Comparison of ENCODE assay signal across 8 mouse cellular contexts in the genomic region with DNA sequence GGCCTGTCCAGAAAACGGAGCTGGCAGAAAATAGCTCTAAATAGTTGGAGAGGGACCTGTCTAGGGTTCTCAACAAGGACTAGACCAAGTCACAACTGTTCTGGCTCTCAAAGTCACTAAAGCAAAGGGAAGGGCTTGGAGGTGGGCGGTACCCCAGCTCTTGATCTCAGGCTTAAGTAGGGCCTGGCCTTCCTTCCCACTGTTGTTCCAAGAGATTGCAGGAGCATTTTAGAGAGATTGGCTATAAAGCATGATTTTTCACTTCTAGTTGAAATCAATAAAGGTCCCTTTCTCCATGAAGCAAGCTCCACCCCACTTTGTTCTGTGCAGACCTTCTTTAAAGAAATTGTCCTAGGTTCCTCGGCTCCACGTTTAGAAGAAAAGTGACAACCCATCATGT. TPM values are rescaled to one million over a fixed set of nuclear protein-coding genes. Genes with fewer than 3 reads are reported as not detected.
DNase-seq lines count a peak whose midpoint lies in the region; ATAC-seq and TF ChIP-seq lines count a peak whose summit lies in the region.

No protein-coding gene starts in this region.

- H3K4me3 ChIP-seq in kidney, embryonic 14.5 days (ENCODE audit: low read length): peak overlapping the region; percentile 90
- H3K4me3 ChIP-seq in hindbrain, embryonic 16.5 days (ENCODE audit: low read length): peak overlapping the region; percentile 92
- H3K4me3 ChIP-seq in midbrain, postnatal 0 days (ENCODE audit: low read depth, low read length): peak overlapping the region; percentile 86; the same call in 1 of the 2 replicates
- H3K4me3 ChIP-seq in thymus, adult 2 months (ENCODE audit: control insufficient read depth, insufficient read depth, low read length): no peak overlapping the region

- no peak for TF ChIP-seq POLR2A in thymus, adult 2 months (IDR thresholded peaks at IDR 0.05; ENCODE audit: control insufficient read depth, extremely low read depth, insufficient read depth, low read length, poor library complexity)

- H3K9me3 ChIP-seq in kidney, embryonic 14.5 days (ENCODE audit: control insufficient read depth, low read length): no peaks in the 10 kb centered on the region
- H3K9me3 ChIP-seq in hindbrain, embryonic 16.5 days (ENCODE audit: control insufficient read depth, low read length): no peaks in the 10 kb centered on the region
- H3K9me3 ChIP-seq in midbrain, postnatal 0 days (ENCODE audit: low read length): no peaks in the 10 kb centered on the region

- H3K27me3 ChIP-seq in kidney, embryonic 14.5 days (ENCODE audit: control insufficient read depth, insufficient read depth, low read length): no peaks in the 10 kb centered on the region
- no peaks in the 10 kb centered on the region for H3K27me3 ChIP-seq in hindbrain, embryonic 16.5 days (replicated peaks; ENCODE audit: control insufficient read depth, insufficient read depth, low read length)
- H3K27me3 ChIP-seq in midbrain, postnatal 0 days (ENCODE audit: insufficient read depth, low read length): no peaks in the 10 kb centered on the region
- H3K27me3 ChIP-seq in thymus, adult 2 months (ENCODE audit: control insufficient read depth, insufficient read depth, low read length): no peaks in the 10 kb centered on the region

- ATAC-seq in kidney, embryonic 14.5 days (ENCODE audit: low FRiP score, low TSS enrichment): no peak
- ATAC-seq in hindbrain, embryonic 16.5 days: no peak
- no peak for ATAC-seq in midbrain, postnatal 0 days (ENCODE audit: low FRiP score)

- 0 out of 2 replicates have a peak, but pooled peaks cover 5% of the 10 kb centered on the region for H3K4me1 ChIP-seq in kidney, embryonic 14.5 days (ENCODE audit: control insufficient read depth, insufficient read depth, low read length)
- peaks cover 10% of the 10 kb centered on the region for H3K4me1 ChIP-seq in hindbrain, embryonic 16.5 days (ENCODE audit: control insufficient read depth, insufficient read depth, low read depth, low read length)
- 0 out of 2 replicates have a peak, but pooled peaks cover 5% of the 10 kb centered on the region for H3K4me1 ChIP-seq in midbrain, postnatal 0 days (ENCODE audit: insufficient read depth, low read length)
- H3K4me1 ChIP-seq in thymus, adult 2 months (replicated peaks; ENCODE audit: control insufficient read depth, insufficient read depth, low read length): peaks cover 11% of the 10 kb centered on the region; the same call in 1 of the 2 replicates

- TF ChIP-seq CTCF in midbrain, postnatal 0 days (IDR thresholded peaks at IDR 0.05): no peak
- no peak for TF ChIP-seq CTCF in thymus, adult 2 months (IDR thresholded peaks at IDR 0.05; ENCODE audit: borderline replicate concordance, control insufficient read depth, extremely low read depth, insufficient read depth, low read length, poor library complexity)

- H3K4me2 ChIP-seq in kidney, embryonic 14.5 days (replicated peaks; ENCODE audit: low read depth, low read length): peak overlapping the region; percentile 63
- peak overlapping the region; percentile 96 for H3K4me2 ChIP-seq in hindbrain, embryonic 16.5 days (ENCODE audit: low read length)
- peak overlapping the region; percentile 95 for H3K4me2 ChIP-seq in midbrain, postnatal 0 days (ENCODE audit: low read depth, low read length, poor library complexity, severe bottlenecking)

- H3K27ac ChIP-seq in kidney, embryonic 14.5 days (ENCODE audit: low read depth, low read length): peak overlapping the region; percentile 53; the same call in 1 of the 2 replicates
- peak overlapping the region; percentile 72 for H3K27ac ChIP-seq in hindbrain, embryonic 16.5 days (ENCODE audit: low read depth, low read length)
- H3K27ac ChIP-seq in midbrain, postnatal 0 days (ENCODE audit: low read depth, low read length): peak overlapping the region; percentile 72
- no peak overlapping the region for H3K27ac ChIP-seq in thymus, adult 2 months (ENCODE audit: control insufficient read depth, insufficient read depth, low read length)

- peak overlapping the region; percentile 64; the same call in 1 of the 2 replicates for H3K9ac ChIP-seq in kidney, embryonic 14.5 days (ENCODE audit: low read depth, low read length)
- peak overlapping the region; percentile 77 for H3K9ac ChIP-seq in hindbrain, embryonic 16.5 days (ENCODE audit: low read depth, low read length)
- peak overlapping the region; percentile 69 for H3K9ac ChIP-seq in midbrain, postnatal 0 days (replicated peaks; ENCODE audit: low read length, poor library complexity, severe bottlenecking)

- WGBS in kidney, embryonic 14.5 days: 59% methylated on average over 4 of the region's 4 CpGs
- WGBS in hindbrain, embryonic 16.5 days: 67% methylated on average over 4 of the region's 4 CpGs
- 63% methylated on average over 4 of the region's 4 CpGs for WGBS in midbrain, postnatal 0 days
- WGBS in thymus, adult 2 months: 49% methylated on average over 4 of the region's 4 CpGs

- no peak for DNase-seq in kidney, adult 11 months
- DNase-seq in ZHBTc4 (ENCODE audit: low read depth, low spot score): peak; percentile 39
- no peak for DNase-seq in midbrain, postnatal 0 days (ENCODE audit: low spot score)
- DNase-seq in thymus, postnatal 14 days: no peak
- DNase-seq in ovary, adult 18-20 months (ENCODE audit: low spot score): no peak
- no peak for DNase-seq in thymus, adult 2 months

- no peaks in the 10 kb centered on the region for H3K36me3 ChIP-seq in kidney, embryonic 14.5 days (ENCODE audit: control insufficient read depth, insufficient read depth, low read length)
- H3K36me3 ChIP-seq in hindbrain, embryonic 16.5 days (ENCODE audit: control insufficient read depth, insufficient read depth, low read length): no peaks in the 10 kb centered on the region
- H3K36me3 ChIP-seq in midbrain, postnatal 0 days (ENCODE audit: insufficient read depth, low read length): no peaks in the 10 kb centered on the region
- no peaks in the 10 kb centered on the region for H3K36me3 ChIP-seq in thymus, adult 2 months (ENCODE audit: control insufficient read depth, insufficient read depth, low read length)

RNA-seq across cellular contexts. Expression of gene Pkmyt1, which starts 0.7 kb away (rescaled TPM):
- polyA plus RNA-seq in kidney, embryonic 14.5 days (2014; fragmentation: Nextera tagmentation; extraction: Ambion mirVana): 41.6 and 56.4 TPM in 2 replicates
- polyA plus RNA-seq in hindbrain, embryonic 16.5 days (2015; fragmentation: Nextera tagmentation; extraction: Ambion mirVana): 20.8 and 21.1 TPM in 2 replicates
- total RNA-seq in midbrain, postnatal 0 days (2014; rRNA removed): 18.3 and 18.4 TPM in 2 replicates
- polyA plus RNA-seq in midbrain, postnatal 0 days (2015; fragmentation: Nextera tagmentation; extraction: Ambion mirVana): 18.0 and 18.3 TPM in 2 replicates
- 145 and 182 TPM in 2 replicates for polyA plus RNA-seq in thymus, adult 2 months (2012; rRNA removed)

RNA-seq across cellular contexts. Expression of gene 1520401A03Rik, which starts 2.9 kb away (rescaled TPM):
- polyA plus RNA-seq in kidney, embryonic 14.5 days (2014; fragmentation: Nextera tagmentation; extraction: Ambion mirVana): 0.15 and 0.16 TPM in 2 replicates
- polyA plus RNA-seq in hindbrain, embryonic 16.5 days (2015; fragmentation: Nextera tagmentation; extraction: Ambion mirVana): 0.13 TPM in 1 of 2 replicates, not detected in the other
- total RNA-seq in midbrain, postnatal 0 days (2014; rRNA removed): 0.19 TPM in 1 of 2 replicates, not detected in the other
- 0.15 TPM in 1 of 2 replicates, not detected in the other for polyA plus RNA-seq in midbrain, postnatal 0 days (2015; fragmentation: Nextera tagmentation; extraction: Ambion mirVana)
- 0.19 and 0.27 TPM in 2 replicates for polyA plus RNA-seq in thymus, adult 2 months (2012; rRNA removed)

RNA-seq across cellular contexts. Expression of gene Paqr4, which starts 15.2 kb away (rescaled TPM):
- polyA plus RNA-seq in kidney, embryonic 14.5 days (2014; fragmentation: Nextera tagmentation; extraction: Ambion mirVana): 14.7 and 17.6 TPM in 2 replicates
- 81.4 and 84.1 TPM in 2 replicates for polyA plus RNA-seq in hindbrain, embryonic 16.5 days (2015; fragmentation: Nextera tagmentation; extraction: Ambion mirVana)
- total RNA-seq in midbrain, postnatal 0 days (2014; rRNA removed): 83.6 and 103 TPM in 2 replicates
- polyA plus RNA-seq in midbrain, postnatal 0 days (2015; fragmentation: Nextera tagmentation; extraction: Ambion mirVana): 66.0 and 73.8 TPM in 2 replicates
- polyA plus RNA-seq in thymus, adult 2 months (2012; rRNA removed): 12.4 and 13.2 TPM in 2 replicates

RNA-seq across cellular contexts. Expression of gene Kremen2, which starts 20.2 kb away (rescaled TPM):
- 2.1 and 2.9 TPM in 2 replicates for polyA plus RNA-seq in kidney, embryonic 14.5 days (2014; fragmentation: Nextera tagmentation; extraction: Ambion mirVana)
- 1.4 and 1.8 TPM in 2 replicates for polyA plus RNA-seq in hindbrain, embryonic 16.5 days (2015; fragmentation: Nextera tagmentation; extraction: Ambion mirVana)
- total RNA-seq in midbrain, postnatal 0 days (2014; rRNA removed): 0.38 and 2.5 TPM in 2 replicates
- polyA plus RNA-seq in midbrain, postnatal 0 days (2015; fragmentation: Nextera tagmentation; extraction: Ambion mirVana): 1.3 TPM in 2 replicates
- polyA plus RNA-seq in thymus, adult 2 months (2012; rRNA removed): 2.8 and 3.8 TPM in 2 replicates

RNA-seq across cellular contexts. Expression of gene Cldn9, which starts 41.7 kb away (rescaled TPM):
- polyA plus RNA-seq in kidney, embryonic 14.5 days (2014; fragmentation: Nextera tagmentation; extraction: Ambion mirVana): 63.7 and 65.5 TPM in 2 replicates
- polyA plus RNA-seq in hindbrain, embryonic 16.5 days (2015; fragmentation: Nextera tagmentation; extraction: Ambion mirVana): 1.6 and 2.0 TPM in 2 replicates
- total RNA-seq in midbrain, postnatal 0 days (2014; rRNA removed): 0.19 and 0.55 TPM in 2 replicates
- 0.25 TPM in 1 of 2 replicates, not detected in the other for polyA plus RNA-seq in midbrain, postnatal 0 days (2015; fragmentation: Nextera tagmentation; extraction: Ambion mirVana)
- polyA plus RNA-seq in thymus, adult 2 months (2012; rRNA removed): 1.1 and 1.9 TPM in 2 replicates
